Mouse (Mus musculus) liver, embryonic 11.5 days (tissue): ENCODE measurements at regions not wholly inside any gene's neighbourhood (a gene's known extent, or its start where the extent isn't known, plus 50 kb on each side); places are given as distances from the start of the nearest gene placed in this dataset.

Experiments
- ATAC-seq: fragments of 200-750 bp; cut with Nextera tagmentation; replicated peaks from 2 replicates; pipeline ENCODE4 v1.8.0; 2017; ENCODE audit warnings: moderate number of reproducible peaks, mild to moderate bottlenecking, moderate TSS enrichment, moderate library complexity; ENCODE audit not compliant: low FRiP score
- DNase-seq: peaks from one replicate; pipeline ENCODE4 v3.0.0-alpha.2; 2017; ENCODE audit warnings: low spot score
- H3K27ac ChIP-seq: fragments of 300-500 bp; sonication (generic); 2 replicates; pipeline ENCODE4 v1.5.1; 2014; ENCODE audit warnings: mild to moderate bottlenecking, low read depth, low read length, control low read depth
- H3K27me3 ChIP-seq: fragments of 300-500 bp; sonication (generic); replicated peaks from 2 replicates; pipeline ENCODE4 v1.6.1; 2014; ENCODE audit warnings: low read length, mixed read lengths; ENCODE audit not compliant: control insufficient read depth, insufficient read depth
- H3K36me3 ChIP-seq: fragments of 300-500 bp; sonication (generic); 2 replicates; pipeline ENCODE4 v1.6.1; 2014; ENCODE audit warnings: mild to moderate bottlenecking, low read length, moderate library complexity, mixed read lengths; ENCODE audit not compliant: control insufficient read depth, insufficient read depth
- H3K4me1 ChIP-seq: fragments of 300-500 bp; sonication (generic); replicated peaks from 2 replicates; pipeline ENCODE4 v1.6.1; 2014; ENCODE audit warnings: low read length, mixed read lengths; ENCODE audit not compliant: control insufficient read depth, insufficient read depth
- H3K4me2 ChIP-seq: fragments of 300-500 bp; sonication (generic); 2 replicates; pipeline ENCODE4 v1.6.1; 2014; ENCODE audit warnings: mild to moderate bottlenecking, control low read depth, moderate library complexity
- H3K4me3 ChIP-seq: fragments of 300-500 bp; sonication (generic); 2 replicates; pipeline ENCODE4 v1.5.1; 2014; ENCODE audit warnings: low read depth, low read length, control low read depth
- H3K9ac ChIP-seq: fragments of 300-500 bp; sonication (generic); 2 replicates; pipeline ENCODE4 v1.6.1; 2014; ENCODE audit warnings: low read depth, low read length, control low read depth
- H3K9me3 ChIP-seq: fragments of 300-500 bp; sonication (generic); 2 replicates; pipeline ENCODE4 v1.6.1; 2016; ENCODE audit warnings: low read length, inconsistent platforms, mixed read lengths; ENCODE audit not compliant: control insufficient read depth
- WGBS: fragments of 180-500 bp; shearing (Covaris S2); extraction: QIAGEN DNeasy Blood & Tissue Kit; methylation state at CpG from one replicate; pipeline ENCODE4 v1.1.7; 2014; 5-methylcytosine and 5-hydroxymethylcytosine counted together

GRCm38 (mm10) chr2:94241301-94242050 is 83.7 kb upstream of the Hsd17b12 start:
- Histone ChIP-seq H3K9ac (no peak overlapping the region), H3K27ac (no peak overlapping the region), H3K4me3 (peak overlapping the region; percentile 34), H3K27me3 (peaks cover 89% of the 10 kb centered on the region), H3K9me3 (no peaks in the 10 kb centered on the region), H3K4me2 (peak overlapping the region; percentile 60), H3K4me1 (no peaks in the 10 kb centered on the region), H3K36me3 (no peaks in the 10 kb centered on the region)
- no peak for ATAC-seq
- DNase-seq, result peak; percentile 41
- 2% methylated on average over 55 of the region's 55 CpGs for WGBS

GRCm38 (mm10) chr2:94240411-94240810 is 82.6 kb upstream of the Hsd17b12 start:
- Histone ChIP-seq H3K27ac (no peak overlapping the region), H3K9me3 (no peaks in the 10 kb centered on the region), H3K4me1 (no peaks in the 10 kb centered on the region), H3K4me2 (no peak overlapping the region), H3K36me3 (no peaks in the 10 kb centered on the region), H3K27me3 (peaks cover 79% of the 10 kb centered on the region), H3K4me3 (no peak overlapping the region), H3K9ac (no peak overlapping the region)
- 4% methylated on average over 17 of the region's 17 CpGs for WGBS
- ATAC-seq (no peak), DNase-seq (peak; percentile 30)

- Histone ChIP-seq H3K27ac (no peak overlapping the region), H3K4me3 (no peak overlapping the region), H3K36me3 (no peaks in the 10 kb centered on the region), H3K27me3 (peaks cover 71% of the 10 kb centered on the region), H3K4me2 (no peak overlapping the region), H3K9ac (no peak overlapping the region), H3K4me1 (no peaks in the 10 kb centered on the region), H3K9me3 (no peaks in the 10 kb centered on the region)
- 25% methylated on average over 9 of the region's 9 CpGs for WGBS
- DNase-seq, result no peak
- no peak for ATAC-seq
Observed at GRCm38 (mm10) chr2:94239573-94239972, 81.8 kb upstream of the Hsd17b12 start.

- no peaks in the 10 kb centered on the region for H3K9me3 ChIP-seq
- no peak overlapping the region for H3K27ac ChIP-seq
- no peak overlapping the region for H3K9ac ChIP-seq
- ATAC-seq (no peak), DNase-seq (no peak)
- H3K4me1 ChIP-seq, result no peaks in the 10 kb centered on the region
- H3K4me3 ChIP-seq, result no peak overlapping the region
- peaks cover 40% of the 10 kb centered on the region for H3K27me3 ChIP-seq
- H3K4me2 ChIP-seq, result no peak overlapping the region
- WGBS, result 28% methylated on average over 3 of the region's 3 CpGs
- H3K36me3 ChIP-seq, result no peaks in the 10 kb centered on the region
Observed at GRCm38 (mm10) chr2:94236479-94236878, 78.7 kb upstream of the Hsd17b12 start.

- WGBS, result 63% methylated on average over 7 of the region's 7 CpGs
- no peak overlapping the region for H3K4me2 ChIP-seq
- DNase-seq, result no peak
Observed at GRCm38 (mm10) chr2:94233597-94233996, 75.8 kb upstream of the Hsd17b12 start.

GRCm38 (mm10) chr2:94219421-94219820 is 61.7 kb upstream of the Hsd17b12 start:
- no peak for DNase-seq

More at GRCm38 (mm10) chr2:94233597-94233996, 75.8 kb upstream of the Hsd17b12 start:
- Histone ChIP-seq H3K4me1 (no peaks in the 10 kb centered on the region), H3K36me3 (no peaks in the 10 kb centered on the region), H3K27me3 (peaks cover 11% of the 10 kb centered on the region), H3K9ac (no peak overlapping the region), H3K27ac (no peak overlapping the region), H3K9me3 (no peaks in the 10 kb centered on the region), H3K4me3 (no peak overlapping the region)
- no peak for ATAC-seq

GRCm38 (mm10) chr2:94217481-94217880 is 59.7 kb upstream of the Hsd17b12 start:
- H3K27me3 ChIP-seq, result no peaks in the 10 kb centered on the region
- no peak for ATAC-seq
- no peak for DNase-seq
- WGBS, result 79% methylated on average over 3 of the region's 3 CpGs
- no peaks in the 10 kb centered on the region for H3K9me3 ChIP-seq
- H3K4me2 ChIP-seq, result no peak overlapping the region
- H3K27ac ChIP-seq, result no peak overlapping the region
- no peak overlapping the region for H3K4me3 ChIP-seq
- H3K36me3 ChIP-seq, result no peaks in the 10 kb centered on the region
- H3K9ac ChIP-seq, result no peak overlapping the region
- no peaks in the 10 kb centered on the region for H3K4me1 ChIP-seq

More at GRCm38 (mm10) chr2:94219421-94219820, 61.7 kb upstream of the Hsd17b12 start:
- Histone ChIP-seq H3K9ac (no peak overlapping the region), H3K36me3 (no peaks in the 10 kb centered on the region), H3K27me3 (no peaks in the 10 kb centered on the region), H3K27ac (no peak overlapping the region), H3K4me3 (no peak overlapping the region), H3K4me2 (no peak overlapping the region), H3K4me1 (no peaks in the 10 kb centered on the region), H3K9me3 (no peaks in the 10 kb centered on the region)
- no peak for ATAC-seq
- WGBS, result 71% methylated on average over 5 of the region's 5 CpGs

- no peaks in the 10 kb centered on the region for H3K36me3 ChIP-seq
- 64% methylated on average over 3 of the region's 3 CpGs for WGBS
- no peak overlapping the region for H3K4me3 ChIP-seq
Observed at GRCm38 (mm10) chr2:94215455-94215854, 57.7 kb upstream of the Hsd17b12 start.

More at GRCm38 (mm10) chr2:94215455-94215854, 57.7 kb upstream of the Hsd17b12 start:
- no peak overlapping the region for H3K9ac ChIP-seq
- no peak for DNase-seq
- no peak for ATAC-seq
- H3K27ac ChIP-seq, result no peak overlapping the region
- H3K27me3 ChIP-seq, result no peaks in the 10 kb centered on the region
- no peak overlapping the region for H3K4me2 ChIP-seq
- H3K4me1 ChIP-seq, result no peaks in the 10 kb centered on the region
- no peaks in the 10 kb centered on the region for H3K9me3 ChIP-seq
